In genomic region chr16:43592801-43593200, GRCm38 (mm10) we compare ENCODE assay signal across 10 mouse cellular contexts.
DNase-seq lines count a peak whose midpoint lies in the region; ATAC-seq and TF ChIP-seq lines count a peak whose summit lies in the region.
"Had no signal": no experiment of that assay in that cellular context is flagged by ENCODE, and none has a peak within 500 bp of the region (broad histone marks: within the 10 kb centered on the region; RNA-seq: fewer than 3 reads in every experiment).

No protein-coding gene starts in this region.

- WGBS in lung, postnatal 0 days = 3% methylated on average over 1 of the region's 1 CpGs

- H3K4me3 ChIP-seq in gastrocnemius, adult 2 months = no peak overlapping the region
- no peak overlapping the region for H3K4me3 ChIP-seq in lung, postnatal 0 days (ENCODE audit: low read depth, low read length)
- H3K4me3 ChIP-seq: limb, embryonic 13.5 days had no signal

- intact Hi-C loops in gastrocnemius, adult 2 months (cut with DNase I) = loop anchor here (5.0 to 10.0 kb wide), 3 partner anchors 86 to 758 kb away; no protein-coding TSS in a partner anchor
- intact Hi-C loops in left cerebral cortex, postnatal 4 days (cut with DNase I) = no loop called here

- no peaks in the 10 kb centered on the region for H3K36me3 ChIP-seq in lung, postnatal 0 days (ENCODE audit: insufficient read depth, low read length)
- H3K36me3 ChIP-seq: limb, embryonic 13.5 days had no signal

- no peak overlapping the region for H3K4me2 ChIP-seq in lung, postnatal 0 days (replicated peaks; ENCODE audit: low read depth, low read length)
- H3K4me2 ChIP-seq: limb, embryonic 13.5 days had no signal

- no peak for TF ChIP-seq EP300 in lung, postnatal 0 days (IDR thresholded peaks at IDR 0.05)

- H3K4me1 ChIP-seq in lung, postnatal 0 days (ENCODE audit: insufficient read depth, low read depth, low read length) = no peaks in the 10 kb centered on the region

- H3K9me3 ChIP-seq in lung, postnatal 0 days (ENCODE audit: low read length) = no peaks in the 10 kb centered on the region
- H3K9me3 ChIP-seq: limb, embryonic 13.5 days had no signal

- peak overlapping the region; percentile 73 for H3K27ac ChIP-seq in gastrocnemius, adult 2 months
- H3K27ac ChIP-seq in lung, postnatal 0 days (ENCODE audit: low read length) = no peak overlapping the region

- H3K9ac ChIP-seq in lung, postnatal 0 days (replicated peaks; ENCODE audit: low read depth) = no peak overlapping the region
- H3K9ac ChIP-seq: limb, embryonic 13.5 days had no signal

- no peak for DNase-seq in gastrocnemius, adult 2 months
- DNase-seq in gastrocnemius, postnatal 4 days (ENCODE audit: low spot score in 2 of 2) = no peak
- peak; percentile 75 for DNase-seq in lung, postnatal 0 days (ENCODE audit: low spot score)
- no peak for DNase-seq in lung, postnatal 4 days
- peak; percentile 50 for DNase-seq in adipocyte (ENCODE audit: low spot score)
- DNase-seq in adrenal gland, adult 18-20 months (ENCODE audit: low spot score in 2 of 2) = no peak
- no peak for DNase-seq in left cerebral cortex, postnatal 4 days
- DNase-seq: right cerebral cortex, postnatal 14 days had no signal

- TF ChIP-seq CTCF in gastrocnemius, adult 2 months (IDR thresholded peaks at IDR 0.05) = peak; percentile 62
- TF ChIP-seq CTCF in lung, postnatal 0 days (IDR thresholded peaks at IDR 0.05) = peak; percentile 61

- ATAC-seq in lung, postnatal 0 days = 0 out of 2 replicates have a peak, but pooled peaks have one; percentile 19
- peak; percentile 67; the same call in 1 of the 2 replicates for ATAC-seq in megakaryocyte-erythroid progenitor cell, adult 5-6 weeks (replicated peaks; ENCODE audit: low FRiP score, low TSS enrichment, poor library complexity, severe bottlenecking)

- H3K27me3 ChIP-seq in lung, postnatal 0 days (replicated peaks; ENCODE audit: insufficient read depth, low read length) = no peaks in the 10 kb centered on the region
- H3K27me3 ChIP-seq: limb, embryonic 13.5 days had no signal

Comparison
In these comparisons a context has a peak if more than half of its experiments do, and no peak if none do; other contexts are left out.
1. DNase-seq: peak in lung, postnatal 0 days (single experiment) and adipocyte (single experiment); none in gastrocnemius, adult 2 months (single experiment), gastrocnemius, postnatal 4 days (0 of 2), lung, postnatal 4 days (0 of 2), adrenal gland, adult 18-20 months (0 of 2) and left cerebral cortex, postnatal 4 days (single experiment).